Mouse (Mus musculus) mouse trophoblast stem cell (cell line): ENCODE results near the gene Chmp4b.

ENCODE experiments used
- in situ Hi-C, 2 experiments: fragments of 300-500 bp; cut with MseI, MboI; formaldehyde crosslinking; loops; 2 replicates in 1 of 2; 3 replicates in 1 of 2; pipeline ENCODE4 v1.15.1; 2025

Chmp4b gene

DNA sequence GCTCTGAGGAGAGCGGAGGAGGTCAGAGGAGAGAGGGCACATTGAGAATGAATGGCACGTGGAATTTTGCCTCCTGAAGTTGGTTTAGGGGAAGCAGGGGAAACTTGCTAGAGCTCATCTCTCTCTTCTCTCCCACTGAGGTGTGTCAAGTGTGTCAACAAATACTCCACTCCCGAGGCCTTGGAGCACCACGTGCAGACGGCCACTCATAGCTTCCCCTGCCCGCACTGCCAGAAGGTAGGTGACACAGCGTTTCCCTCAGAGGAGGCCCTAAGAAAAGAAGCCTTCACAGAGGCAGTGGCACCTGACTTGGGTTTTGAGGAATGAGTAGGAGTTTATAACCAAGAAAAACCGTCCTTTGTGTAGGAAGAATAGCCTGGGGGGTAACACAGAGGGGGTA is 10.3 kb upstream of the Chmp4b start:
- in situ Hi-C loops, result no loop called here

DNA sequence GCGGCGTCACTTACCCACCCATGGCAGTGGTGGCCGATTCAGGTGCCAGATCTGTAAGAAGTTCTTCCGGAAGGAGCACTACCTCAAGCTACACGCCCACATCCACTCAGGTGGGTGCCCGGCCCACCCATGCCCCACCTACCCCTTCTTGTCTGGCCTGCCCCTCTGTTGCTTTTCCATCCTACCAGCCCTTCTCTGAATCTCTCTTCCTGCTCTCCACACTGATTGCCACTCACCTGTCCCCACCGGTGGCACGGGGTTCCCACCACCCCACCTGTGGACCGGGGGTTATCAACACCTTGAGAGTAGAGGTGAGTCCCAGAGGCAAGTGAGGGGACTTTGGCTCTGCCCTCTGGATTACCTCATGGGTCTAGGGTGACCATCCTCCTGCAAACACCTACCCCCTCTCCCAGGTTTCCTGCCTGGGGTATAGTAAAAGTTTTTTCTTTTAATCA is 9.5 kb upstream of the Chmp4b start:
- in situ Hi-C loops, result no loop called here

DNA sequence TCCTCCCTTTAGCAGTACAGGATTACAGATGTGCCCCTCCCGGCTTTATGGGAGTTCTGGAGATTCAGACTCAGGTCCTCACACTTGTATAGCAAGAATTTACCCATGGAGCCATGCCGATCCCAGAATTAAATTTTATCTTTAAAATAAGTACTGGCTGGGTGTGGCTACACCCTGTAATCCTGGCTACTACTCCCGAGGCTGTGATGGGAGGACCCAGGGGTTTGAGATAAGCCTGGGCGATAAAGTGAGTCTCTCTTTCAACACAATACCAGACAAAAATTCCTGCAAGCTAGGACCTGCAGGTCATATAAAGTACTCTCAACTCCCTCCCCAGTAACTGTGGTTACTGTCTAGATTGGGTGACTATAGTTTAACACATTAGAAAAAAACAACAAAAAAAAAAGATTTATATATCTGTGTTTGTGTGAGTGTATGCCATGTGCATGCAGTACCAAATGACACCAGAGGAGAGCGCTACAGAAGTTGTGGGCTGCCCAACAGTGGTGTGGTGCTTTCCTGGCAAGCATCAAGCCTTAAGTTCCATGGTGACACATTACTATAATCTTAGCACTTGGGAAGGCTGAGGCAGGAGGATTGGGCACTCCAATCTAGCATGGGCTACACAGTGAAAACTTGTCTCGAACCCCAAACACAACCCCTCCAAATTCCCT is 8.7 kb upstream of the Chmp4b start:
- in situ Hi-C loops, result no loop called here

DNA sequence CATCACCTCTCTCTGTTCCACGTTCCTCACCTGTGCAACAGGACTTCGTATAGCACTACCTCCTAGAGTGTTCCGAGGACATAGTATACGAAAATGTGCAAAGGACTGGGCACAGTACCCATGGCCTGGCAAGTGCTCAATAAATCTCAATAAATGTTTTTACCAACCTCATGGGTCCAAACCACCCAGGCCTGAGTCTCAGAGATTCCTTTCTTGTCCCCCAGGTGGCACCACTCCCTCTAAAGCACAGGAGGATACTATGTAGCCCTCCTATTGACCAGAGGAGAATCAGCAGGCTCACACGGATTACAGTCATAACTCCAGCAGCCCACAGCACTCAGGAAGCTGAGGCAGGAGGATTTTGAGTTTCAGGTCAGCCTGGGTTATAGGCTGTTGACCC is 4.9 kb upstream of the Chmp4b start:
- in situ Hi-C loops, result no loop called here

DNA sequence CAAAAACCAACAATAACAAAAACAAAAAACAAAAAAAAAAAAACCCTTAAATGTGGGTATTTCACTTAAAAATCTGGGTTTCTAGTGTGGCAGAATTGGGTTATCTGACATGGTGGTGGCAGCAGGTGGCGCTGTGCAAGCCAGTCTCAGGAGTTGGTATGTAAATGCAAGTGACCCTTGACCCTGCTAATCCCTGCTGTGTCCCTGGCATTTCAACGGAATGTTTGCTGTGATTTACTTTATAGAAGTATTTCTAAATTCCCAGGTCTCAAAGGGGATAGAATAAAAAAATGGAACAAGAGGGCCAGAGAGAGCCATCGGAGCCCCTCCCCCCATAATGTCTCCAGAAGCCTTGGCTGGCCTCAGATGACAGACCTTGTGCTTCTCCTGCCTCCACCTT is 3.4 kb upstream of the Chmp4b start:
- in situ Hi-C loops, result no loop called here

DNA sequence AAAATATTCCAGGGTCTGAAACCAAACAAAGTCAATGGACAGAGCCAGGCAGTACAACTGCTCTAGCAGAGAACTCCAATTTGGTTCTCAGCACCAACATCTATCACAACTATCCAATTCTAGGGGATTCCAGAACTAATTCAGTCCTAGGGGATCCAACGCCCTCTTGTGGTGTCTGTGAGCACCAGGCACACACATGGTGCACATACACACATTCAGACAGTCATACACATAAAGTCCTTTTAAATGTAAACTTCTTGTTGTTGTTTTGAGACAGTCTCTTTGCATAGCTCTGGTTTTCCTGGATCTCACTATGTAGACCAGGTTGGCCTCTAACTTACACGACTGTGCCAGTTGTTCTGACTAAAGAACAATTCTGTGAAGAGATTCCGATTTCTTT is 1.1 kb upstream of the Chmp4b start:
- in situ Hi-C loops, result no loop called here

DNA sequence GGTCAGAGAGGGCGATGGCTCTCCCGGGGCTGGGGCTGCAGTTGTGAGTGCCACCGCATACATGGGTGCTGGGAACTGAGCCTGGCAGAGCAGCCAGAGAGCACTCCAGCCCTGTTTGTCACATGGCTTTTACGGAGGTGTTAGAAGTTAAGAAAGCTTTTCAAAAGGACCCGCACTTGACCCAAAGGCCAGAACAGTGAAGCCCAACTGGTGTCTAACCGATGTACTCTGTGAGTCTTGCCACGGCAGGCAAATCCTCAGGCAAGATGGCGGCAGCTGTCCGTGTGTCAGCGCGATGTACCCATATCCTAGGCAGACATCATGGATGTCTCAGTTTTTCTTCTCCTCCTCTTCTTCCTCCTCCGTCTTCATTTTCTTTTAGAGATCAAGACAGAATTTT is 3.5 kb downstream of the Chmp4b start:
- in situ Hi-C loops, result no loop called here

DNA sequence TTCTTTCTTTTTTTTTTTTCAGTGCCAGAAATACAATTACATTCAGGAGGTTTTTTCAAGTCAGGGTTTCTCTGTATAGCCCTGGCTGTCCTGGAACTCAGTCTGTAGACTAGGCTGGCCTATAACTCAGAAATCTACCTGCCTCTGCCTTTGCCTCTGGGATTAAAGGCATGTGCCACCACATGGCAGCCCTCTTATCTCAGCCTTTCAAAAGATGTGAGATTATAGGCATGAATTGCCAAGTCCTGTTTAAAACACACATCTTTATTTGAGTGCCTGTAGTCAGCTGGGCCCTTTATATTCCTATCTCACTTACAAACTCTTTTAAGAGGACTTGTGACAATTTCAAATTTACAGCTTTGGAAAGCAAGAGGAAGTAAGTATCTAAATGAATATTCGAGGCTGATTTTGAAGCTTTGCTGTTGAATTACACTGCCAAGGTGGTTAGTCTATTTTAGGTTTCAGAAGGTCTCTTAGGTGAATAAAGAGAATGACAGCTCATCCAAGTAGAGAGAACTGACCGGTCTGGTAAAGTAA is 4.4 kb downstream of the Chmp4b start:
- in situ Hi-C loops, result no loop called here

DNA sequence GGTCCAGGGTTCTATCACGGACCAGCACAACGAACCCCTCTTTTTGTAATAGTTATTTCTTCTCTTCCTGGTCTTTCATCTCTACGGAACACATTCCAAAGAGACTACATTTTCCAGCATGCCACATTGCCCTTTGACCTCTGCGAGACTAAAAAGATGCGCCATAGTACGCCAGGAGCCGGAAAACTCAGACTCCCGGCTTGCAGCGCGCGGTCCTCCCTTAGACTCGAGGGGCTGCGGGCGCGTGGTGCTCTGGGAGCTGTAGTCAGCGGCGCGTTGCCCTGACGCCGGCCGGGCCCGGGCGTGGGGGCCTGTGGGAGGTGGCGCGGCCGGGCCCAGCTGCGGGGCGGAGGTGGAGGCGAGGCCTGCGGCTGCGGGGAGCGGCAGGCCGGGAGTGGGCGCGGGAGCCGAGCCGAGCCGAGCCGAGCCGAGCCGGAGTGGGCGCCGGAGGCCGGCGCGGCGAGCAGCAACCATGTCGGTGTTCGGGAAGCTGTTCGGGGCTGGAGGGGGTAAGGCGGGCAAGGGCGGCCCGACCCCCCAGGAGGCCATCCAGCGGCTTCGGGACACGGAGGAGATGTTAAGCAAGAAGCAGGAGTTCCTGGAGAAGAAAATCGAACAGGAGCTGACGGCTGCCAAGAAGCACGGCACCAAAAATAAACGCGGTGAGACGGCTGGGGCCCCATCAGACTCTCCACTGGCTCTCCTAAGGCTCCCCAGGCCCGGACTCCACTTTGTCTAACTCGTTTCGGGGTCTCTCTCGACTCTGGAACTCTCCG is 5.4 kb downstream of the Chmp4b start:
- in situ Hi-C loops, result no loop called here

DNA sequence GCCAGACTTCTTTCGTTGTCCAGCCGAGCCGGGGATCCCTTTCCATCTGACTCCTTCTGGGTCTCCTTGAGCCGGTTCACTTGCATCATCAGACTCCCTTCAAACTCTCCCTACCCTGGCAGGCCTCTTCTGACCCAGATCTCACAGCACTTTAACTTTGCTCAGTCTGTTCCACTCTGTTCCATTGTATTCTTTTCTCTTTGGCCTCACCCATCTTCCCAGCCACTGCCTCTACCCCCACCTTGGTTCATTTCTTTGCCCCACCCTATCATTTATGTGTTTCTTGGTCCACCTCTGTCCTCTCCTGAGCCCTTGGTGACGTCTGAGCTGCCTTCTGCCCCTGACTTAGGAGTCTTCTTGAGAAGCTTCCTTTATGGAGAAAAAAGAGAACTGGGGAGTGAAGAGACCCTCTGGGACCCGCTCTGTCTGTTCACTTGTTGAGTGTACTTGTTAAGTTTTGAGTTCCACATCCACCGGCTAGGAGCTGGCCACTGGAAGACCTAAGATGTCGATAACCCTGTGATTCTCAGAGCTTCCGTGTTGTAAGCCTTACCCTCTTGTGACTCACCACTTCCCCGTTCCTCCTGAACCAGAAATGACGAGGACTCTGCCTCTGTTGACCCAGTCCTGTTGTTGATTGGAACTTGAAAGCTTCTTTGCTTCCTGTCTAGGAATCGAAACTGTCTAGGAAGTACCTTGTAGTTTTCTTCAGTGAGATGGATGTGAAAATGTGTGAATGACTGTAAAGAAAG is 6.2 kb downstream of the Chmp4b start:
- in situ Hi-C loops, result no loop called here

DNA sequence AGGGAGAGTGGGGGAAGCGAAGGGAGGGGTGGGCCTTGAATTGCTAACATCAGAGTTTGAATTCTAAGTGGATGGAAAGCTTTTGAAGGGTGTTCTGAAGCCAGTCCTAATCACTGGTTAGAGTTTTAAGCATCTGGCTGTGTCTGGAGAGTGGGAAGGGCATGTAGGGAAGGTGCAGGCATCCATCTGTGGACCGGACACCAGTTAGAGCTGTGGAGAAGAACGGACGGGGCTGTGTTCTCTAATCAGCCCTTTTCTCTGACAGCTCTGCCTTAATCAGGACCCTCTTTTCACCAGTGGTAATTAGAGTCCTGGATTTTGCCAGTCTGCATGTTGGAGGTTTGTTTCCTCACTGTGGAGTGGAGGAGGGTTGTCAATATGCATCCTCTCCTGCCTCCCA is 7.6 kb downstream of the Chmp4b start:
- in situ Hi-C loops, result no loop called here

DNA sequence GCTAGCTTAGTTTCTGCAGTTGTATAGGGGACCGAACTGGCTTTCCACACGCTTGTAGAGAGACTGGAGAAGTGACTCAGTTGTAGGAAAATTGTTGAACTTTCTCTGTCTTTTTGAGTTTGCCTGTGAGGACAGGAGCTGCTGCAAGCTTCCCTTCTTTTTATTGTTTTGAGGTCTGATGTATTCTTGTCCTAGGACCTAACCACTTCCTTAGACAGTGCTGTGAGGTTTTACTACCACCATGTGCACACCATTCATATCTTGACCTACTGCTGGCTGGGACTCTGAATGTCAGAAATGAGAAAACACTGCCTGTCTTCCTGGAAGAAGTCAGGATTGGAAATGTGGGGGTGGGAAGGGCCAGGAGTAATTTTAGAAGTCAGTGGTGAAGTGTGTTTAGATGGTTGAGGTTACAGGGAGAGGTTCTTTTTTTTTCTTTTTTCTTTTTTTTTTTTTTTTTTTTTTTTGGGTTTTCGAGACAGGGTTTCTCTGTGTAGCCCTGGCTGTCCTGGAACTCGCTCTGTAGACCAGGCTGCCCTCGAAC is 8.1 kb downstream of the Chmp4b start:
- in situ Hi-C loops, result no loop called here

DNA sequence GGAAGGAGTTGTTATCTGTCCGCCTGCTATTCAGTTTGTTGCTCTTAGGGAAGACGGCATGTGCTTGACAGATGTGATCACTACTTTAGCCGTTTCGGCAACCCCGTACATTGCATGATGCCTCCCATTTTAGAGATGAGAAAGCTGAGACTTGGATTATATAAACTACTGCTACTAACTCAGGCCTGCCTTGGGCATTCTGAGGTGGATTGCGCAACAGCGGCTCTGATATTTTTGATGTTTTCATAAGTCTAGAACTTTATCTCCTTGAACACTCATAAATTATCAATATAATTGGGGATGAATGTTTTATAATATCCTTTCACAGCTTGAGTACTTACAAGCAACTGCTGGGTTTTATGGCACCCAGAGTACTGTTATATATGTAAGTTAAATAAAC is 17.2 kb downstream of the Chmp4b start:
- in situ Hi-C loops, result no loop called here

DNA sequence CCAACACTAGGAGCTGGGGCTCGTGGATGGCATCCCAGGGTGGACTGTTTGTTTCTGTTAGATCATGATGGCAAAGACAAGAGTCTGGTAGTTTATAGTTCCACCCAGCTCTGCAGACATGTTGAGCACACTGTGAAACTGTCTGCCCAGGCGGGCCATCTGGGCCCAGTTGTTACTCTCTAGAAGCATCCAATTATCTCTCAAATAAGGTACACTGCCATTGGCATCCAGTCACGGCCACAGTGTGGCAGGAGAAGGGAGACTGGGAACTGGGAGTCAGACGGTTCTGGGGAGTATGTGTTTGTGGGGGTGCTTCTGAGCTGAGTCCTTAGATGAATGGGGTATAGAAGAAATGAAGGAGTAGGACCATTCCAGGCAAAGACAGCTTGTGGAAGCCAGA is 18.6 kb downstream of the Chmp4b start:
- in situ Hi-C loops, result no loop called here

DNA sequence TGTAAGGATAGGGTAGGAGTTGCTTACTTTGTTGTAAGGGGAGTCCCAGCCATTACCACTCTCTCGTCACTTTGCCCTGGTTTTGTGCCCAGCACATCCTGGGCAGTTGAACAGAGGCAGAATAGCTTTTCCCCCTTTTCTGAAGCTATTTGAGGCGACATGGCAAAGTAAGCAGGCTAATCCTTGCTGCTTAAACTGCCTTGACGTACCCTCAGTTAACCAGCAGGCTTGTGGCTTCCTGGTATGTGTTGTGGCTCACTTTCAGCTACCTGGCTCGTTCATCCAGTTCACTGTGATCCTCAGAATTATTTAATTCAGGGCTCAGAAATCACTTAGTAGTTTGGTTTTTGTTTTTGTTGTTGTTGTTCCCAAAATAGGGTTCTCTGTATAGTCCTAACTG is 19.2 kb downstream of the Chmp4b start:
- in situ Hi-C loops, result no loop called here

DNA sequence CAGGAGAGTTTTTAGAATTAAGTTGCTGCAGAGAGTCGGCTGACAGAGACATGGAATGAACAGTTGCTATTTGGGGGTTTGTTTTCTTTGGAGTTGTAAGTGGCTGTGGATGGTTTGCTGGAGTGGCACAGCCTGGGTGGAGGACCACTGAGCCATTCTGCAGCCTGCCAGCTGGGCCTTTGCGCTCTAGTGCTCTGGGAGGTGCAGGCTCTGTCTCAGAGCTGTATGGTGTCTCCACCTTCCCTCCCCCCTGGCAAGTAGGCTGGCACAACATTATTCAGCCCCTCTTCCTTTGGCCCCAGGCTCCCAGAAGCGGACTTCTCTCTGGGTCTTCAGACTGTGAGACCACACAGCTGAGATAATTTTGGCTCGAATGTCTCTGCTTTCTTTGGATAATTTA is 22.5 kb downstream of the Chmp4b start:
- in situ Hi-C loops, result no loop called here

DNA sequence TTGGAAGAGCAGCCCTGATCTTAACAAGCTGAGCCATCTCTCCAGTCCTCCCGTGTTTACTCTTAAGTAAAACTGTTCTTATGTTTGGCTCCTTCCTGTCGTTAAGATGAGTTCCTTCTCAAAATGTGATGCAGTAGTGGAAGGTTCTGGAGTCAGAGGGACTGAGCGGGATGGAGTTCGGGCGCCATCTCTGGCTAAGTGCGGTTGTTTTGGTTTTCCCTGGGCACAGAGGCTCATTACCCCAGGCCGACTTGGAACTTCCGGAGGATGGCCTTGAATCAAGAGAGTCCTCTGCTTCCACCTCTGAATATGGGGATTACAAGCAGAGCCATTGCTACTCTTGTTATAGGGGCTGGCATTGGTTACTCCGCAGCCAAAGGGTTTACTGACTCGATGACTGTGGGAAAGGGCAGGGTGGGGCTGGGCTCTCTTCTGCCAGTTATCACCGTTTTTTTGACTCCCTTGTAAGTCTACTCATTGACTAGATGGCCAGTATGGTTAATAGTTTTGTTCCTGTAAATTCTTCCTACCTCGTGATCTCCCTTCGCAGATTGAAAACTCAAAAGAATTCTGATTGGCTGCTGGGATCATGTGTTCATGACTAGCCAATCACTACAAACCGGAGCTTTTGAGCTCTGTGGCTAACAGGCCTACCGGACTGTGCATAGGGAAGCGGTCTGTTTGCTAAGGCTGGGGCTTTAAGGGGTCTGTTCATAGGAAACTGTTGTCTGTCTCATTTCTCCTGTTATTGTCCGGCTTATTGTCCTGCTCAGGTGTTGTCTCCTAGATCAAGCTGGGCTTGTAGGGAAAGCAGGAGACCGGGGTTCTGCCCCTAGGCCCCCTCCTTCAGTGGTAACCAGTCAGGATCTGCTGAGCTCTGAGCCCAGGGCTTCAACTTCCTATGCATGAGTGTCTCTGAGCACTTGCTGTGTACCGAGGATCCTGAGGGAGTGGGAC is 25.4 kb downstream of the Chmp4b start:
- in situ Hi-C loops, result no loop called here

DNA sequence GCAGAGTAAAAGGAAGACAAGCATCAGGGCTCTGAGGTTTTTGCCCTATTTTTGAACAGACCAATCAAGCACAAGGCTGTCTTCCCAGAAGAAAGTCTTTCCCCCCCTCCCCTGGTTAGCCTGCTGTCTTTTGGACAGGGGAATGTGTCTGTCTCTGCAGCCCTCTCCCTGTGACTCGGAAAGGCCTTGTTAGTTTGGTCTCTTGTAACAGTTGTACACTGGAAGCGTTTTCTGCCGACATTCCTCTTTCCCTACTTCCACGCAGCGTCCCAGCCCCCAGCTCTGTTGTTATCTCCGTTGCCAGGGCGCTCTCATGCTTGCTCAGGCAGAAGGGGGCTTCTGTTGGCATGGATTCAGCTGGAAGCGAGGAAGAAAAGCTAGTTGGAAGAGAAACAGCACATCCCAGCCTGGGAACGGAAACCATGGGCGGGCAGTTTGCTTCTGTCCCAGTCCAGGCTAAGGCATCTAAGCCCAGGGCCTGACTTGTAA is 26.2 kb downstream of the Chmp4b start:
- in situ Hi-C loops, result no loop called here

DNA sequence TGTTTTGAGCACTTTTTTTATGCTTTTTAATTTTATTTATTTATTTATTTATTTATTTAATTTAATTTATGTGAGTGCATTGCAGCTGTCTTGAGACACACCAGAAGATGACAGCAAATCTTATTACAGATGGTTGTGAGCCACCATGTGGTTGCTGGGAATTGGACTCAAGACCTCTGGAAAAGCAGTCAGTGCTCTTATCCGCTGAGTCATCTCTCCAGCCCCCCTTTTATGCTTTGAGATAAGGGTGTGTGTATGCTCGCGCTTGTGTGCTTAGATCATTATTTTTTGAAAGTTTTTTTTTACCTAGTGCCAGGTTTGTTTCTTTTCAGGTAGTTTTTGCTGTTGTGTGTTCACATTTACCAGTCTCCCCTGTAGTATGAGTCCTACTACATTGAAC is 27.5 kb downstream of the Chmp4b start:
- in situ Hi-C loops, result no loop called here

DNA sequence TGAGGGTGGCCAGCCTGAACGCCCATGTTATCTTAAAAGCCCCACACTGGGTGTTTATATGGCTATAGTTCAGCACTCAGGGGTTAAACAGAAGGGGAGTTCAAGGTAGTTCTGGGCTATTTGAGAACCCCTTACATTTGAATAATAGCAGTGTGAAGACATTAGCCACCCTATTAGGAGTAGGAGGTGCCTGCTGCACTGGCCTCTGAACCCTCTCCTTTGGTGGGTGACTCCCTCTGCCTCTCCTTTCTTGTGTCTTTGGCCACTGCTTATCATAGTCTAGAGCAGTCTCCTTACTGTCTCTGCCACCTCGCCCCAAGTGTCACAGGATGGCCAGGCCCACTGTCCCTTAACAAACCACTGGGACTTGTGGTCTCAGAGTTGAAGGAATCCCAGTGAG is 28.8 kb downstream of the Chmp4b start:
- in situ Hi-C loops, result no loop called here

DNA sequence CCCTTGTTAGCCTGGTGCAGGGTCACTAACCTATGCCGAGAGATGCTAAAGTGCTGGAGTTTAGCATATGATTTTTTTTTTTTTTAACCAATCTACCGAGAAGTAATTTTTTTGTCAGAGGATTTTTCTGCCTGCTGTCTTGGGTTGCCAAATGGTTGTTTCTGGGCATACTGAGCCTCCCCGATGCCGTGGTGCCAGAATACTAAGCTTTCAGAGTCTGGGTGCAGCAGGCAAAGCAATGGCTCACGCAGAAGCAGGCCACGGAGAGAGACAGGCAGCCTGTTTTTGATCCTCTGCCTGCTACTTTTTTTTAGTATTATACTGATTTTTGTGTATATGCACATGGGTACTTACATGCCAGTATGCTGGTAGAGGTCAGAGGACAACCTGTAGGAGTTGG is 29.4 kb downstream of the Chmp4b start:
- in situ Hi-C loops, result no loop called here
